17 mouse cellular contexts compared by ENCODE assay signal in the genomic region with DNA sequence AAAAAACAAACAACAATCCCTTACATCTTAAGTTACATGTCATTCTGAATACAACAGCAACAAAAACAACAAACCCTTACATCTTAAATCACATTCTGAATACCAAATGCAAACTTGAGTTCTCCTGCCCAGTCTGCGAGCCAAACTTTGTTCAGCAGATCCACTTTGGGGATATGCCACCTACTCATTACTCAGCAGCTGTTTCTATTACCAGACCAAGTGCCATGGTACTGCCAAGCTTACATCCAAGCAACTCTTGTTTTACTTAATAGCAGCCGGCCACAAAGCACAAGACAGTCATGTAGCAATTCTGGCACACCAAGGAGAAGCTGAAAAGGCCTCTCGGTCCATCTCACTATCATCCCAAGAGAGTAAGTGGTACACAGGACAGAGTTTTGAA.
"Had no signal": no experiment of that assay in that cellular context is flagged by ENCODE, and none has a peak within 500 bp of the region (broad histone marks: within the 10 kb centered on the region; RNA-seq: fewer than 3 reads in every experiment).

No protein-coding gene starts in this region.

- H3K36me3 ChIP-seq: limb, embryonic 10.5 days; liver, embryonic 15.5 days; neural tube, embryonic 13.5 days had no signal

- H3K9ac ChIP-seq: liver, embryonic 15.5 days; neural tube, embryonic 13.5 days had no signal

- H3K27ac ChIP-seq: limb, embryonic 10.5 days; liver, embryonic 15.5 days; neural tube, embryonic 13.5 days; stomach, postnatal 0 days had no signal

- H3K4me3 ChIP-seq: limb, embryonic 10.5 days; liver, embryonic 15.5 days; neural tube, embryonic 13.5 days had no signal

- DNase-seq: kidney, adult 9 months; kidney, postnatal 10 days; kidney, postnatal 4 days; lung, adult 2 months; lung, postnatal 36 days; midbrain, embryonic 14.5 days; retina, postnatal 1 day; right cerebral cortex, postnatal 14 days; thymus, adult 18-20 months; thymus, postnatal 14 days had no signal

- H3K27me3 ChIP-seq: liver, embryonic 15.5 days; neural tube, embryonic 13.5 days had no signal

- H3K9me3 ChIP-seq: limb, embryonic 10.5 days; liver, embryonic 15.5 days; neural tube, embryonic 13.5 days had no signal

- H3K4me2 ChIP-seq: liver, embryonic 11.5 days; liver, embryonic 15.5 days; neural tube, embryonic 13.5 days had no signal

- ATAC-seq: intestine, embryonic 16.5 days; lung, postnatal 0 days had no signal
